Mouse (Mus musculus) right cerebral cortex, postnatal 36 days (tissue): ENCODE data around the gene Kat14.

Experiments used
- DNase-seq, 2 experiments: peaks; one replicate each; pipeline ENCODE4 v3.0.0; 2022; ENCODE audit warnings: low spot score in 2 of 2, mixed read lengths in 1 of 2

Kat14 gene

GRCm38 (mm10) chr2:144452364-144453008, 83.7 kb downstream of the Kat14 start:
- DNase-seq = peak; percentile 55 to 76
